Mouse (Mus musculus) neural tube, embryonic 11.5 days (tissue): ENCODE results near the gene Fcho2. TPM values are rescaled to one million over a fixed set of nuclear protein-coding genes. Genes with fewer than 3 reads are reported as not detected.
A peak's percentile ranks its signal among the peaks of the same experiment; 100 is the strongest.

Experiments used
- ATAC-seq: fragments of 200-750 bp; cut with Nextera tagmentation; 2 replicates; pipeline ENCODE4 v1.8.0; 2017; ENCODE audit warnings: moderate number of reproducible peaks, mild to moderate bottlenecking, moderate TSS enrichment, moderate library complexity; ENCODE audit not compliant: insufficient read depth, low FRiP score, low TSS enrichment
- DNase-seq: peaks from one replicate; pipeline ENCODE4 v3.0.0-alpha.2; 2015; ENCODE audit warnings: low spot score
- H3K27ac ChIP-seq: fragments of 300-500 bp; sonication (generic); 2 replicates; pipeline ENCODE4 v1.5.1; 2014; ENCODE audit warnings: low read depth, mild to moderate bottlenecking, low read length
- H3K27me3 ChIP-seq: fragments of 300-500 bp; sonication (generic); 2 replicates; pipeline ENCODE4 v1.6.1; 2014; ENCODE audit warnings: mild to moderate bottlenecking, low read length, mixed read lengths; ENCODE audit not compliant: control insufficient read depth, insufficient read depth
- H3K36me3 ChIP-seq: fragments of 300-500 bp; sonication (generic); 2 replicates; pipeline ENCODE4 v1.6.1; 2014; ENCODE audit warnings: mild to moderate bottlenecking, low read length, moderate library complexity, mixed read lengths; ENCODE audit not compliant: control insufficient read depth, insufficient read depth
- H3K4me1 ChIP-seq: fragments of 300-500 bp; sonication (generic); 2 replicates; pipeline ENCODE4 v1.6.1; 2014; ENCODE audit warnings: low read length, mixed read lengths; ENCODE audit not compliant: control insufficient read depth, insufficient read depth
- H3K4me2 ChIP-seq: fragments of 300-500 bp; sonication (generic); 2 replicates; pipeline ENCODE4 v1.6.1; 2014; ENCODE audit warnings: low read depth, mild to moderate bottlenecking, moderate library complexity
- H3K4me3 ChIP-seq: fragments of 300-500 bp; sonication (generic); 2 replicates; pipeline ENCODE4 v1.5.1; 2014; ENCODE audit warnings: low read depth, low read length
- H3K9ac ChIP-seq: fragments of 300-500 bp; sonication (generic); 2 replicates; pipeline ENCODE4 v1.6.1; 2014; ENCODE audit warnings: mild to moderate bottlenecking, low read length
- H3K9me3 ChIP-seq: fragments of 300-500 bp; sonication (generic); 2 replicates; pipeline ENCODE4 v1.6.1; 2016; ENCODE audit warnings: low read length; ENCODE audit not compliant: control insufficient read depth
- WGBS: fragments of 180-500 bp; shearing (Covaris S2); extraction: QIAGEN DNeasy Blood & Tissue Kit; methylation state at CpG from one replicate; pipeline ENCODE4 v1.1.7; 2014; 5-methylcytosine and 5-hydroxymethylcytosine counted together
- polyA plus RNA-seq: library from polyadenylated mRNA; unstranded; fragments of >200 nt; fragmentation: Nextera tagmentation; extraction: Ambion mirVana; gene quantifications from 2 replicates; pipeline ENCODE4 v1.2.1, GENCODE M21; 2014

Fcho2 gene
- polyA plus RNA-seq, 1 experiment from 2014 or later: 24.0 TPM

GRCm38 (mm10) chr13:98687931-98688330 is 127.3 kb downstream of the Fcho2 start:
- ATAC-seq (no peak), DNase-seq (peak; percentile 46)
- 58% methylated on average over 9 of the region's 9 CpGs for WGBS

DNA sequence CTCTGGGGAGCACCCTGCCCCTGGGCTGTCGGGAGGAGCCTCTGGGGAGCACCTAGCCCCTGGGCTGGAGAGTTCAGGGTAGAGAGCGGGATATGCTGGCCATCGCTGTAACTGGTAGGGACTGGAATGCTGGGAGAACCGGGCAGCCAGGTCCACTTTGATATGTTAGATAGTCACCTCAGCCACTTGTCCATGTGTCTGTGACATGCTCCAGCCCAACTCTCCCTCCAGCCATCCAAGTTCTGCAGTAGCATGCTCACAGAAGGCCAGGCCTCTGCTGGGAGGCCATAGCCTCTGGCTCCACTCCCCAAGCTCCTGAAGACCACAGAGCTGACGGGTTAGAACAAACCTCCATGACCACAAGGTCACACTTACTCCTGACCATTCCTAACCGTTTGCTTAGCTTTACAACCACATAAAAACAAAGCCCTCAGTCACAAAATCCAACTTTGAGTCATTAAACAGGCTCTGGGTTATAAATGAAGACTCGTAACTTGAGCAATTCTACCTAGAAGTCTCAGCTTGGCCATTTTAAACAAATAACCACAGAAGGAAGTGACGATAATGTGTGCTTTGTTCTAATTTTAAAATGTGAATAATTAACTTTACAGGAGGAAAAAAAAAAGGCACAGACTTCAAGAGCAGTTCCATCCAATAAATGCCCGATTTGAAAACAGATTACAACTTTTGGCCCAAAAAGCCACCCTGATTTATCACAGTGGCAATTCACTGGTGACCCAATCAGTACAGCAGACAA is 130.9 kb downstream of the Fcho2 start:
- H3K9me3 ChIP-seq: no peaks in the 10 kb centered on the region
- no peak overlapping the region for H3K9ac ChIP-seq
- no peak for DNase-seq
- H3K4me3 ChIP-seq: no peak overlapping the region
- ATAC-seq: no peak
- H3K27me3 ChIP-seq: no peaks in the 10 kb centered on the region
- H3K4me2 ChIP-seq: no peak overlapping the region
- no peaks in the 10 kb centered on the region for H3K36me3 ChIP-seq
- H3K4me1 ChIP-seq: no peaks in the 10 kb centered on the region
- no peak overlapping the region for H3K27ac ChIP-seq
- WGBS: 60% methylated on average over 9 of the region's 9 CpGs

More at GRCm38 (mm10) chr13:98687931-98688330, 127.3 kb downstream of the Fcho2 start:
- Histone ChIP-seq H3K27me3 (no peaks in the 10 kb centered on the region), H3K9ac (no peak overlapping the region), H3K27ac (no peak overlapping the region), H3K9me3 (no peaks in the 10 kb centered on the region), H3K4me3 (no peak overlapping the region), H3K4me2 (no peak overlapping the region), H3K4me1 (no peaks in the 10 kb centered on the region), H3K36me3 (no peaks in the 10 kb centered on the region)

DNA sequence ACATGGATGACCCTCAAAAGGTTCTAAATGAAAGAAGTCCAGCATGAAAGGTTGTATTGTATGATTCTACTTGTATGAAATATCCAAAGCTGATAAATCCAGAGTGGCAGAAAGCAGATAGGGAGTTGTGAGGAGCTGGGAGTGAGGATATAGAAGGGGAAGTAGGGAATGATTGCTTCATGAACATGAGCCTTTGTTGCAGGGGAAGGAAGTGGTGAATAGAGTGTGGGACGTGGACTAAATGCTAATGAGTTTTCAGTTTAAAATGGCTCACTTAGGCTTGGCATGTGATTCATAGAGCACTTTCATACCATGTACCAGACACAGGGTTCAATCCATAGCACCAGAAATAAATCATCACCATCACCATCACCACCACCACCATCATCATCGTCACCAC is 131.8 kb downstream of the Fcho2 start:
- Histone ChIP-seq H3K9me3 (no peaks in the 10 kb centered on the region), H3K36me3 (no peaks in the 10 kb centered on the region), H3K9ac (no peak overlapping the region), H3K27me3 (no peaks in the 10 kb centered on the region), H3K4me2 (no peak overlapping the region), H3K4me1 (no peaks in the 10 kb centered on the region), H3K27ac (no peak overlapping the region), H3K4me3 (no peak overlapping the region)
- no peak for DNase-seq
- 95% methylated on average over 2 of the region's 2 CpGs for WGBS
- ATAC-seq: no peak

- H3K4me2 ChIP-seq: no peak overlapping the region
- no peaks in the 10 kb centered on the region for H3K27me3 ChIP-seq
- H3K4me1 ChIP-seq: no peaks in the 10 kb centered on the region
- H3K9me3 ChIP-seq: no peaks in the 10 kb centered on the region
- ATAC-seq (no peak), DNase-seq (no peak)
- H3K4me3 ChIP-seq: no peak overlapping the region
- no peak overlapping the region for H3K27ac ChIP-seq
- H3K36me3 ChIP-seq: no peaks in the 10 kb centered on the region
- H3K9ac ChIP-seq: no peak overlapping the region
- WGBS: 87% methylated on average over 5 of the region's 5 CpGs
Measured at GRCm38 (mm10) chr13:98680470-98681060, 134.7 kb downstream of the Fcho2 start.

DNA sequence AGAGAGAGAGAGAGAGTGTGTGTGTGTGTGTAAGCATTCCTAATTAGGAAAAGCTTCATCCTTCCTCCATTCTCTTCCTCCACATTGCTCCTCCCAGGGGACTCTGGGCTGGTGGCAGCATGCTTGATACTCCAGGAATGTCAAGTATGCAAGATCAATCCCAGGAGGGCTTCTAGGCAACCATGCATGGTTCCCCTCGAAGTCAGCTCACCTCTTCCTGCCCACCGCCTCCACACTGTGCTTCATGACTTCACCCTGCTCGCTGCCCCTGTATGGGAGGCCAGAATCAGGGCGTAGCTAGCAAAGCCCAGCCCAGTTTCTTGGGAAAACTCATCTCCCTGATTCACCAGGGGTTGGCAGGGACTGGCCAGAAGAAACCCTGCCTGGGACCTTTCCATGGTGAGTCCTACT is 135.6 kb downstream of the Fcho2 start:
- Histone ChIP-seq H3K27me3 (no peaks in the 10 kb centered on the region), H3K9ac (no peak overlapping the region), H3K4me3 (no peak overlapping the region), H3K36me3 (no peaks in the 10 kb centered on the region), H3K27ac (no peak overlapping the region), H3K4me1 (no peaks in the 10 kb centered on the region), H3K9me3 (no peaks in the 10 kb centered on the region), H3K4me2 (no peak overlapping the region)
- DNase-seq (no peak), ATAC-seq (no peak)
- WGBS: 62% methylated on average over 4 of the region's 4 CpGs

DNA sequence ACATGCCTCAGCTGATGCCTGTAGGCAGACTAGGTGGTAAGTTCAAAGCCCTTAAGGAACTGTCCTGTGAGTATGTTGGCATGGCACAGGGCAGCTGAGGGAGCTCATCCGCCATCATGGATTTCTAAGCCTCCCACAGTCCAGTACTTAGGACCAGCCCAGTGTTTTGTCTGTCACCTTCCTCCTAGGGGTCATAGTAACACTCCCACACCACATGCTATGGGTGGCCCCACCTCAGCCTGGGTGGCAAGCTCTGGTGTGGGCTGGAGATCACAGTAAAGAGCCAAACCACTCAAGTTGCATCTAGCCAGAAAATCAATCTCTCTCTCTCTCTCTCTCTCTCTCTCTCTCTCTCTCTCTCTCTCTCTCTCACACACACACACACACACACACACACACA is 136.0 kb downstream of the Fcho2 start:
- Histone ChIP-seq H3K9ac (no peak overlapping the region), H3K9me3 (no peaks in the 10 kb centered on the region), H3K27me3 (no peaks in the 10 kb centered on the region), H3K4me2 (no peak overlapping the region), H3K36me3 (no peaks in the 10 kb centered on the region), H3K4me3 (no peak overlapping the region), H3K27ac (no peak overlapping the region), H3K4me1 (no peaks in the 10 kb centered on the region)
- DNase-seq (no peak), ATAC-seq (no peak)
- 91% methylated on average over 1 of the region's 1 CpGs for WGBS

- WGBS: 82% methylated on average over 4 of the region's 4 CpGs
- H3K4me1 ChIP-seq: no peaks in the 10 kb centered on the region
- no peak overlapping the region for H3K4me3 ChIP-seq
- H3K27me3 ChIP-seq: no peaks in the 10 kb centered on the region
- H3K36me3 ChIP-seq: no peaks in the 10 kb centered on the region
- DNase-seq: no peak
- H3K9ac ChIP-seq: no peak overlapping the region
- H3K27ac ChIP-seq: no peak overlapping the region
- no peaks in the 10 kb centered on the region for H3K9me3 ChIP-seq
- no peak overlapping the region for H3K4me2 ChIP-seq
- ATAC-seq: no peak
Measured at GRCm38 (mm10) chr13:98673922-98674321, 141.3 kb downstream of the Fcho2 start.
